Mouse (Mus musculus): Measurements from ENCODE around the gene 2310061N02Rik. TPM values are rescaled to one million over a fixed set of nuclear protein-coding genes. Genes with fewer than 3 reads are reported as not detected.

Gene 2310061N02Rik
- polyA plus RNA-seq, 1 experiment from 2014 or later: not detected

Other genes with a start within 250 kb of the 2310061N02Rik start
- 0.41 TPM in 1 of 2 replicates, not detected in the other for gene Cldn17, start 201.0 kb downstream of the 2310061N02Rik start, polyA plus RNA-seq (2014; fragmentation: Nextera tagmentation; extraction: Ambion mirVana)
- 7.8 TPM in 2 replicates for gene Cldn8, start 144.8 kb downstream of the 2310061N02Rik start, polyA plus RNA-seq (2014; fragmentation: Nextera tagmentation; extraction: Ambion mirVana)
- 0.11 TPM in 1 of 2 replicates, not detected in the other for gene Krtap24-1, start 95.7 kb downstream of the 2310061N02Rik start, polyA plus RNA-seq (2014; fragmentation: Nextera tagmentation; extraction: Ambion mirVana)
- not detected in 2 replicates for gene 2310079G19Rik, start 80.3 kb downstream of the 2310061N02Rik start, polyA plus RNA-seq (2014; fragmentation: Nextera tagmentation; extraction: Ambion mirVana)
- gene Krtap26-1, start 60.2 kb downstream of the 2310061N02Rik start, polyA plus RNA-seq (2014; fragmentation: Nextera tagmentation; extraction: Ambion mirVana): 0.42 TPM in 1 of 2 replicates, not detected in the other
- gene Krtap27-1, start 36.3 kb downstream of the 2310061N02Rik start, polyA plus RNA-seq (2014; fragmentation: Nextera tagmentation; extraction: Ambion mirVana): not detected in 2 replicates
- gene Krtap13-1, start 20.9 kb upstream of the 2310061N02Rik start, polyA plus RNA-seq (2014; fragmentation: Nextera tagmentation; extraction: Ambion mirVana): not detected in 2 replicates
- 0.51 TPM in 1 of 2 replicates, not detected in the other for gene Krtap13, start 43.7 kb upstream of the 2310061N02Rik start, polyA plus RNA-seq (2014; fragmentation: Nextera tagmentation; extraction: Ambion mirVana)
- gene 2310034C09Rik, start 50.9 kb upstream of the 2310061N02Rik start, polyA plus RNA-seq (2014; fragmentation: Nextera tagmentation; extraction: Ambion mirVana): 1.8 TPM in 1 of 2 replicates, not detected in the other
- not detected in 2 replicates for gene 2310057N15Rik, start 66.2 kb upstream of the 2310061N02Rik start, polyA plus RNA-seq (2014; fragmentation: Nextera tagmentation; extraction: Ambion mirVana)
- gene Gm5965, start 69.9 kb upstream of the 2310061N02Rik start, polyA plus RNA-seq (2014; fragmentation: Nextera tagmentation; extraction: Ambion mirVana): not detected in 2 replicates
- gene Gm20741, start 104.3 kb upstream of the 2310061N02Rik start, polyA plus RNA-seq (2014; fragmentation: Nextera tagmentation; extraction: Ambion mirVana): not detected in 2 replicates
- not detected in 2 replicates for gene Krtap15, start 112.3 kb upstream of the 2310061N02Rik start, polyA plus RNA-seq (2014; fragmentation: Nextera tagmentation; extraction: Ambion mirVana)
- gene Krtap14, start 118.2 kb upstream of the 2310061N02Rik start, polyA plus RNA-seq (2014; fragmentation: Nextera tagmentation; extraction: Ambion mirVana): not detected in 2 replicates
- gene Krtap19-1, start 161.4 kb upstream of the 2310061N02Rik start, polyA plus RNA-seq (2014; fragmentation: Nextera tagmentation; extraction: Ambion mirVana): not detected in 2 replicates
- gene Krtap19-2, start 166.3 kb upstream of the 2310061N02Rik start, polyA plus RNA-seq (2014; fragmentation: Nextera tagmentation; extraction: Ambion mirVana): not detected in 2 replicates
- not detected in 2 replicates for gene Krtap19-3, start 170.1 kb upstream of the 2310061N02Rik start, polyA plus RNA-seq (2014; fragmentation: Nextera tagmentation; extraction: Ambion mirVana)
- gene Krtap19-4, start 177.1 kb upstream of the 2310061N02Rik start, polyA plus RNA-seq (2014; fragmentation: Nextera tagmentation; extraction: Ambion mirVana): not detected in 2 replicates
- not detected in 2 replicates for gene Krtap19-5, start 188.5 kb upstream of the 2310061N02Rik start, polyA plus RNA-seq (2014; fragmentation: Nextera tagmentation; extraction: Ambion mirVana)
- not detected in 2 replicates for gene Krtap19-9b, start 224.3 kb upstream of the 2310061N02Rik start, polyA plus RNA-seq (2014; fragmentation: Nextera tagmentation; extraction: Ambion mirVana)

All from embryonic facial prominence, embryonic 14.5 days (tissue).